Comparison of ENCODE assay signal across 8 mouse cellular contexts in genomic region chrX:157489871-157490721, GRCm38 (mm10). TPM values are rescaled to one million over a fixed set of nuclear protein-coding genes. Genes with fewer than 3 reads are reported as not detected.
DNase-seq lines count a peak whose midpoint lies in the region; ATAC-seq lines count a peak whose summit lies in the region.

No protein-coding gene starts in this region.

- peak overlapping the region; percentile 77 for H3K9ac ChIP-seq in kidney, embryonic 16.5 days (replicated peaks; ENCODE audit: low read length)
- H3K9ac ChIP-seq in neural tube, embryonic 12.5 days: peak overlapping the region; percentile 80; the same call in 1 of the 2 replicates

- H3K36me3 ChIP-seq in kidney, embryonic 16.5 days (ENCODE audit: insufficient read depth, low read length): no peaks in the 10 kb centered on the region
- no peaks in the 10 kb centered on the region for H3K36me3 ChIP-seq in neural tube, embryonic 12.5 days

- intact Hi-C loops in left cerebral cortex, postnatal 25 days (cut with DNase I): loop anchor here (2.0 kb wide), 1 partner anchor 109 kb away; the partner anchor contains the start of gene Mbtps2

- DNase-seq in kidney, postnatal 10 days: no peak
- peak; percentile 7 for DNase-seq in embryo, embryonic 11 days
- peak; percentile 4 for DNase-seq in kidney, postnatal 14 days
- no peak for DNase-seq in layer of hippocampus, adult 9-10 months (ENCODE audit: low spot score)
- no peak for DNase-seq in left cerebral cortex, adult 11 months (ENCODE audit: low spot score)
- no peak for DNase-seq in left cerebral cortex, postnatal 25 days (ENCODE audit: low spot score in 2 of 2)

- H3K4me1 ChIP-seq in kidney, embryonic 16.5 days (ENCODE audit: insufficient read depth, low read length): no peaks in the 10 kb centered on the region
- H3K4me1 ChIP-seq in neural tube, embryonic 12.5 days: no peaks in the 10 kb centered on the region

- no peaks in the 10 kb centered on the region for H3K27me3 ChIP-seq in kidney, embryonic 16.5 days (ENCODE audit: insufficient read depth, low read length)
- H3K27me3 ChIP-seq in neural tube, embryonic 12.5 days (replicated peaks): no peaks in the 10 kb centered on the region

- 25% methylated on average over 9 of the region's 9 CpGs for WGBS in kidney, embryonic 16.5 days
- WGBS in neural tube, embryonic 12.5 days: 17% methylated on average over 9 of the region's 9 CpGs

- no peak overlapping the region for H3K27ac ChIP-seq in kidney, embryonic 16.5 days (ENCODE audit: low read length)
- H3K27ac ChIP-seq in neural tube, embryonic 12.5 days: no peak overlapping the region

- H3K4me3 ChIP-seq in kidney, embryonic 16.5 days (ENCODE audit: low read length): peak overlapping the region; percentile 68
- peak overlapping the region; percentile 68 for H3K4me3 ChIP-seq in neural tube, embryonic 12.5 days

- peak overlapping the region; percentile 57 for H3K4me2 ChIP-seq in kidney, embryonic 16.5 days (replicated peaks; ENCODE audit: low read depth, low read length)
- H3K4me2 ChIP-seq in neural tube, embryonic 12.5 days (replicated peaks): peak overlapping the region; percentile 56

- ATAC-seq in kidney, embryonic 16.5 days (ENCODE audit: low FRiP score, low TSS enrichment): no peak
- no peak for ATAC-seq in neural tube, embryonic 12.5 days (ENCODE audit: low FRiP score, low read depth)

- H3K9me3 ChIP-seq in kidney, embryonic 16.5 days (ENCODE audit: low read length): no peaks in the 10 kb centered on the region
- H3K9me3 ChIP-seq in neural tube, embryonic 12.5 days: no peaks in the 10 kb centered on the region

RNA-seq across cellular contexts. Expression of gene Sms, which starts 2.0 kb away (rescaled TPM):
- 41.0 and 55.1 TPM in 2 replicates for polyA plus RNA-seq in kidney, embryonic 16.5 days (2015; fragmentation: Nextera tagmentation; extraction: Ambion mirVana)
- polyA plus RNA-seq in neural tube, embryonic 12.5 days (2016; fragmentation: Nextera tagmentation; extraction: Ambion mirVana): 94.2 and 109 TPM in 2 replicates
- total RNA-seq in left cerebral cortex, postnatal 25 days (2021): 10 to 100 TPM; 65.5 to 78.4 TPM

Comparison
In these comparisons a context has a peak if more than half of its experiments do, and no peak if none do; other contexts are left out.
1. DNase-seq: peak in embryo, embryonic 11 days (single experiment) and kidney, postnatal 14 days (single experiment); none in kidney, postnatal 10 days (single experiment), layer of hippocampus, adult 9-10 months (single experiment), left cerebral cortex, adult 11 months (single experiment) and left cerebral cortex, postnatal 25 days (0 of 2).